ENCODE assay signal across 16 mouse cellular contexts in the genomic region with DNA sequence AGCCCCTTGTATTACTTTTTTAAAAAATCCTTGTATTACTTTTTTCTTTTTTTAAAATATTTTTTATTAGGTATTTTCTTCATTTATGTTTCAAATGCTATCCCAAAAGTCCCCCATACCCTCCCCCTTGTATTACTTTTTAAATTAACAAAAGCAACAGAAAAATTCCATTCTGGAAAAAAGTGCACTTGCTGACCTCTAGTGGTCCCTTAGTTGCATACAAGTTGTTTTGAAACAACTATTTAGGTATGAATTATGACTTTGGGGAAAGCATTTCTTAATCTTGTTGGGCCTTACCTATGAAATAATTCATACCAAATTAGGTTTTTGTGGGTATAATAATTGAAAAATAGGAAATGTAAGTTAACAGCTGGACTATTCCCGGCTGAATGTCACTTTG. TPM values are rescaled to one million over a fixed set of nuclear protein-coding genes. Genes with fewer than 3 reads are reported as not detected.
DNase-seq lines count a peak whose midpoint lies in the region; ATAC-seq and TF ChIP-seq lines count a peak whose summit lies in the region.
"Had no signal": no experiment of that assay in that cellular context is flagged by ENCODE, and none has a peak within 500 bp of the region (broad histone marks: within the 10 kb centered on the region; RNA-seq: fewer than 3 reads in every experiment).

No protein-coding gene starts in this region.

- H3K4me1 ChIP-seq in hindbrain, postnatal 0 days (ENCODE audit: insufficient read depth, low read length), result no peaks in the 10 kb centered on the region
- H3K4me1 ChIP-seq in hindbrain, embryonic 12.5 days, result no peaks in the 10 kb centered on the region
- no peaks in the 10 kb centered on the region for H3K4me1 ChIP-seq in lung, postnatal 0 days (ENCODE audit: insufficient read depth, low read depth, low read length)

- no peak overlapping the region for H3K9ac ChIP-seq in hindbrain, postnatal 0 days (replicated peaks; ENCODE audit: low read length)
- no peak overlapping the region for H3K9ac ChIP-seq in hindbrain, embryonic 12.5 days
- H3K9ac ChIP-seq in lung, postnatal 0 days (replicated peaks; ENCODE audit: low read depth), result no peak overlapping the region

- peaks cover 6% of the 10 kb centered on the region; the same call in 1 of the 2 replicates for H3K27me3 ChIP-seq in hindbrain, postnatal 0 days (ENCODE audit: insufficient read depth, low read length)
- peaks cover 2% of the 10 kb centered on the region; the same call in 1 of the 2 replicates for H3K27me3 ChIP-seq in hindbrain, embryonic 12.5 days
- no peaks in the 10 kb centered on the region for H3K27me3 ChIP-seq in lung, postnatal 0 days (replicated peaks; ENCODE audit: insufficient read depth, low read length)
- no peaks in the 10 kb centered on the region for H3K27me3 ChIP-seq in splenic B cell, adult 2 months (ENCODE audit: control insufficient read depth, insufficient read depth, low read length, poor library complexity, severe bottlenecking)

- peak; percentile 43 for DNase-seq in hindbrain, postnatal 0 days (ENCODE audit: low spot score)
- DNase-seq in lung, postnatal 0 days (ENCODE audit: low spot score), result peak; percentile 63
- no peak for DNase-seq in lung, postnatal 14 days
- DNase-seq in adipocyte (ENCODE audit: low spot score), result peak; percentile 57
- DNase-seq in splenic B cell, adult 2 months (ENCODE audit: low read depth, low spot score), result peak; percentile 40
- DNase-seq in spleen, adult 12 weeks (ENCODE audit: low spot score), result no peak
- DNase-seq: kidney, adult 11 months; layer of hippocampus, postnatal 36 days had no signal

- TF ChIP-seq CTCF in hindbrain, postnatal 0 days (IDR thresholded peaks at IDR 0.05; ENCODE audit: low read depth), result peak; percentile 54
- TF ChIP-seq CTCF in lung, postnatal 0 days (IDR thresholded peaks at IDR 0.05), result peak; percentile 60

- H3K4me2 ChIP-seq in hindbrain, postnatal 0 days (ENCODE audit: low read depth, low read length), result no peak overlapping the region
- H3K4me2 ChIP-seq in hindbrain, embryonic 12.5 days (replicated peaks), result no peak overlapping the region
- no peak overlapping the region for H3K4me2 ChIP-seq in lung, postnatal 0 days (replicated peaks; ENCODE audit: low read depth, low read length)

- H3K4me3 ChIP-seq in hindbrain, postnatal 0 days (ENCODE audit: low read length), result no peak overlapping the region
- no peak overlapping the region for H3K4me3 ChIP-seq in hindbrain, embryonic 12.5 days
- H3K4me3 ChIP-seq in lung, postnatal 0 days (ENCODE audit: low read depth, low read length), result no peak overlapping the region

- no peak overlapping the region for H3K27ac ChIP-seq in hindbrain, postnatal 0 days
- no peak overlapping the region for H3K27ac ChIP-seq in hindbrain, embryonic 12.5 days
- H3K27ac ChIP-seq in lung, postnatal 0 days (ENCODE audit: low read length), result no peak overlapping the region

- ATAC-seq in hindbrain, postnatal 0 days, result no peak
- ATAC-seq in hindbrain, embryonic 12.5 days (ENCODE audit: low FRiP score), result no peak
- ATAC-seq in lung, postnatal 0 days, result no peak

- no peaks in the 10 kb centered on the region for H3K36me3 ChIP-seq in hindbrain, postnatal 0 days (ENCODE audit: insufficient read depth, low read length)
- no peaks in the 10 kb centered on the region for H3K36me3 ChIP-seq in hindbrain, embryonic 12.5 days
- no peaks in the 10 kb centered on the region for H3K36me3 ChIP-seq in lung, postnatal 0 days (ENCODE audit: insufficient read depth, low read length)
- H3K36me3 ChIP-seq in splenic B cell, adult 2 months (ENCODE audit: control insufficient read depth, insufficient read depth, low read length, poor library complexity, severe bottlenecking), result no peaks in the 10 kb centered on the region

- H3K9me3 ChIP-seq in hindbrain, postnatal 0 days (ENCODE audit: low read length), result no peaks in the 10 kb centered on the region
- H3K9me3 ChIP-seq in hindbrain, embryonic 12.5 days (replicated peaks), result no peaks in the 10 kb centered on the region
- no peaks in the 10 kb centered on the region for H3K9me3 ChIP-seq in lung, postnatal 0 days (ENCODE audit: low read length)

- no peak for TF ChIP-seq EP300 in lung, postnatal 0 days (IDR thresholded peaks at IDR 0.05)

- WGBS in hindbrain, postnatal 0 days, result 50% methylated on average over 1 of the region's 1 CpGs
- WGBS in hindbrain, embryonic 12.5 days, result 40% methylated on average over 1 of the region's 1 CpGs
- 31% methylated on average over 1 of the region's 1 CpGs for WGBS in lung, postnatal 0 days

RNA-seq across cellular contexts. Expression of a gene that starts 13.4 kb away (rescaled TPM):
- not detected in 2 replicates for total RNA-seq in hindbrain, postnatal 0 days (2014; rRNA removed)
- polyA plus RNA-seq in hindbrain, postnatal 0 days (2015; fragmentation: Nextera tagmentation; extraction: Ambion mirVana), result 0.10 TPM in 1 of 2 replicates, not detected in the other
- polyA plus RNA-seq in hindbrain, embryonic 12.5 days (2016; fragmentation: Nextera tagmentation; extraction: Ambion mirVana), result not detected in 2 replicates
- 0.11 TPM in 1 of 2 replicates, not detected in the other for polyA plus RNA-seq in lung, postnatal 0 days (2015; fragmentation: Nextera tagmentation; extraction: Ambion mirVana)
- total RNA-seq: gastrocnemius, postnatal 4 days; heart, postnatal 10 days; layer of hippocampus, postnatal 36 days; monocyte, adult 5-6 weeks had no signal
- polyA plus RNA-seq: cortical plate, adult 2 months; forebrain, embryonic 11.5 days; lung, embryonic 16.5 days; spleen, adult 2 months had no signal

RNA-seq across cellular contexts. Expression of a gene that starts 22.4 kb away (rescaled TPM):
- total RNA-seq in hindbrain, postnatal 0 days (2014; rRNA removed), result 64.8 and 93.5 TPM in 2 replicates
- 82.4 and 84.2 TPM in 2 replicates for polyA plus RNA-seq in hindbrain, postnatal 0 days (2015; fragmentation: Nextera tagmentation; extraction: Ambion mirVana)
- polyA plus RNA-seq in hindbrain, embryonic 12.5 days (2016; fragmentation: Nextera tagmentation; extraction: Ambion mirVana), result 32.3 and 32.4 TPM in 2 replicates
- 54.5 and 56.8 TPM in 2 replicates for polyA plus RNA-seq in lung, postnatal 0 days (2015; fragmentation: Nextera tagmentation; extraction: Ambion mirVana)

RNA-seq across cellular contexts. Expression of a gene that starts 32.7 kb away (rescaled TPM):
- 16.6 and 25.7 TPM in 2 replicates for total RNA-seq in hindbrain, postnatal 0 days (2014; rRNA removed)
- polyA plus RNA-seq in hindbrain, postnatal 0 days (2015; fragmentation: Nextera tagmentation; extraction: Ambion mirVana), result 20.2 and 22.2 TPM in 2 replicates
- polyA plus RNA-seq in hindbrain, embryonic 12.5 days (2016; fragmentation: Nextera tagmentation; extraction: Ambion mirVana), result 18.6 and 20.9 TPM in 2 replicates
- 16.7 and 18.3 TPM in 2 replicates for polyA plus RNA-seq in lung, postnatal 0 days (2015; fragmentation: Nextera tagmentation; extraction: Ambion mirVana)

RNA-seq across cellular contexts. Expression of a gene that starts 48.3 kb away (rescaled TPM):
- total RNA-seq in hindbrain, postnatal 0 days (2014; rRNA removed), result 0.52 TPM in 1 of 2 replicates, not detected in the other
- 0.18 and 0.29 TPM in 2 replicates for polyA plus RNA-seq in hindbrain, postnatal 0 days (2015; fragmentation: Nextera tagmentation; extraction: Ambion mirVana)
- polyA plus RNA-seq in hindbrain, embryonic 12.5 days (2016; fragmentation: Nextera tagmentation; extraction: Ambion mirVana), result 0.23 and 0.36 TPM in 2 replicates
- 4.5 and 4.8 TPM in 2 replicates for polyA plus RNA-seq in lung, postnatal 0 days (2015; fragmentation: Nextera tagmentation; extraction: Ambion mirVana)
- total RNA-seq: monocyte, adult 5-6 weeks had no signal
- polyA plus RNA-seq: cortical plate, adult 2 months; forebrain, embryonic 11.5 days had no signal

Comparison
In these comparisons a context has a peak if more than half of its experiments do, and no peak if none do; other contexts are left out.
1. DNase-seq: peak in hindbrain, postnatal 0 days (single experiment), lung, postnatal 0 days (single experiment), adipocyte (single experiment) and splenic B cell, adult 2 months (single experiment); none in lung, postnatal 14 days (single experiment) and spleen, adult 12 weeks (single experiment).